Mouse (Mus musculus) heart, postnatal 0 days (tissue): ENCODE results near the gene Myo3b. TPM values are rescaled to one million over a fixed set of nuclear protein-coding genes. Genes with fewer than 3 reads are reported as not detected.

Source experiments
- ATAC-seq: fragments of 200-750 bp; cut with Nextera tagmentation; 2 replicates; pipeline ENCODE4 v1.8.0; 2017; ENCODE audit warnings: low read depth, moderate number of reproducible peaks, moderate library complexity; ENCODE audit not compliant: insufficient read depth
- DNase-seq: peaks from one replicate; pipeline ENCODE4 v3.0.0-alpha.2; 2016; ENCODE audit warnings: low spot score
- H3K27ac ChIP-seq: fragments of 300-500 bp; sonication (generic); 2 replicates; pipeline ENCODE4 v1.5.1; 2014; ENCODE audit warnings: low read depth, mild to moderate bottlenecking
- H3K27me3 ChIP-seq: fragments of 300-500 bp; sonication (generic); 2 replicates; pipeline ENCODE4 v1.6.1; 2014; ENCODE audit warnings: low read length, mixed read lengths; ENCODE audit not compliant: control insufficient read depth, insufficient read depth
- H3K36me3 ChIP-seq: fragments of 300-500 bp; sonication (generic); replicated peaks from 2 replicates; pipeline ENCODE4 v1.6.1; 2014; ENCODE audit warnings: low read length, mixed read lengths; ENCODE audit not compliant: control insufficient read depth, insufficient read depth
- H3K4me1 ChIP-seq: fragments of 300-500 bp; sonication (generic); 2 replicates; pipeline ENCODE4 v1.6.1; 2014; ENCODE audit warnings: antibody characterized with exemption; ENCODE audit not compliant: control insufficient read depth, insufficient read depth
- H3K4me2 ChIP-seq: fragments of 300-500 bp; sonication (generic); 2 replicates; pipeline ENCODE4 v1.6.1; 2014; ENCODE audit warnings: low read depth, mild to moderate bottlenecking, low read length, moderate library complexity
- H3K4me3 ChIP-seq: fragments of 300-500 bp; sonication (generic); 2 replicates; pipeline ENCODE4 v1.5.1; 2014; ENCODE audit warnings: low read depth, low read length
- H3K9ac ChIP-seq: fragments of 300-500 bp; sonication (generic); replicated peaks from 2 replicates; pipeline ENCODE4 v1.6.1; 2014; ENCODE audit warnings: low read depth, low read length, mixed read lengths
- H3K9me3 ChIP-seq: fragments of 300-500 bp; sonication (generic); replicated peaks from 2 replicates; pipeline ENCODE4 v1.6.1; 2016; ENCODE audit warnings: low read length; ENCODE audit not compliant: control insufficient read depth
- CTCF ChIP-seq: IDR thresholded peaks from 2 replicates; pipeline ENCODE4 v1.5.1; 2016; ENCODE audit warnings: antibody characterized with exemption, control low read depth, low read depth
- EP300 ChIP-seq: IDR thresholded peaks from 2 replicates; pipeline ENCODE4 v1.6.1; 2016; ENCODE audit warnings: antibody characterized with exemption, low read depth
- WGBS: fragments of 180-500 bp; shearing (Covaris S2); extraction: QIAGEN DNeasy Blood & Tissue Kit; methylation state at CpG from one replicate; pipeline ENCODE4 v1.1.7; 2014; 5-methylcytosine and 5-hydroxymethylcytosine counted together
- polyA plus RNA-seq: library from polyadenylated mRNA; unstranded; fragments of >200 nt; fragmentation: Nextera tagmentation; extraction: Ambion mirVana; gene quantifications from 2 replicates; pipeline ENCODE4 v1.2.1, GENCODE M21; 2015
- total RNA-seq: library from RNA; depleted of rRNA; stranded (reverse); fragments of >200 nt; gene quantifications from 2 replicates; pipeline ENCODE4 v1.2.3, GENCODE M21; 2014; ENCODE audit warnings: low replicate concordance; rRNA removed

Myo3b gene
- total and polyA plus RNA-seq, 2 experiments from 2014 or later: 0.04 to 0.15 TPM

DNA sequence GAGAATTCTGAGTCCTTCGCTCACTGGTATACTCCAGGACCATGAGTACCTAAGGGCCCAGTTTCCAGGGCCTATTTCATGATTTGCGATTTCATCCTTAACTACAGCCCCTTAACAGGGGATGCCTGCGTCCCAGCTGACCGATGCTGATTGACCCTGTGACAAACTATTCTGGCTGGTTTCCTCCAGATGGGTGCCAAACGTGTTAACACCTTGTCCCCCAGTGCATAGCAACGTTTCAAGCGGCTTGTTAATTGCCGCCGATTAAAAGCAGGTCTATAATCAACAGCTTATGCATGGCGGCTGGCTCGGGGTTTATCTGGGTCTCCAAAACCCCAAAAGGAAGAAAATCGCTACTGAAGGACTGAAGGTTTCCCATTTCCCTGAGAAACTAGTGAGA lies 417.3 kb downstream of the Myo3b start:
- H3K9ac ChIP-seq: no peak overlapping the region
- H3K4me2 ChIP-seq: peak overlapping the region; percentile 53

DNA sequence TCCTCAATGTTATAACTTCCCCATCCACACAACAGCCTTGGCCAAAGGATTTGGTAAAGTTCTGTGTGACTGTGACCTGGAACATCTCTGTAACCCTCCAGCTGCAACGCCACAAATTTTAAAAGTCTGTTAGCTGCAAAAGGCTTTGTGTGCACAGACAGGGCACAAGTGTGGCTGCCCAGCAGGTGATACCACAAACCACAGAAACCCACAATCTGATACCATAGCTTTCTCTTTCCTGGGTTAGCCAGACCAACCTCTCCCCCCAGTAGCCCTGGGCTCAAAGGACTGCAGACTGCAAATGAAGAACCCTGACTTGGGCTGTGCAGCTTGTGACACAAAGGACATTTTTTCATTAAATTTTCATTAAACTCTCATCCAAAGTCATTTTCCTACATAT lies 424.7 kb downstream of the Myo3b start:
- Histone ChIP-seq H3K27ac (no peak overlapping the region), H3K27me3 (peaks cover 12% of the 10 kb centered on the region; the same call in 1 of the 2 replicates), H3K36me3 (no peaks in the 10 kb centered on the region), H3K9me3 (no peaks in the 10 kb centered on the region), H3K9ac (no peak overlapping the region), H3K4me1 (no peaks in the 10 kb centered on the region), H3K4me3 (no peak overlapping the region), H3K4me2 (no peak overlapping the region)
- ATAC-seq (no peak), DNase-seq (no peak)
- TF ChIP-seq CTCF (no peak), EP300 (no peak)
- 91% methylated on average over 1 of the region's 1 CpGs for WGBS

More for the DNA sequence above, 417.3 kb downstream of the Myo3b start:
- ATAC-seq (no peak), DNase-seq (no peak)
- Histone ChIP-seq H3K36me3 (no peaks in the 10 kb centered on the region), H3K9me3 (0 out of 2 replicates have a peak, but pooled peaks cover 2% of the 10 kb centered on the region), H3K27ac (no peak overlapping the region), H3K4me3 (peak overlapping the region; percentile 17; the same call in 1 of the 2 replicates), H3K27me3 (0 out of 2 replicates have a peak, but pooled peaks cover 4% of the 10 kb centered on the region), H3K4me1 (no peaks in the 10 kb centered on the region)
- no peak for TF ChIP-seq EP300
- no peak for TF ChIP-seq CTCF
- WGBS: 10% methylated on average over 12 of the region's 12 CpGs

DNA sequence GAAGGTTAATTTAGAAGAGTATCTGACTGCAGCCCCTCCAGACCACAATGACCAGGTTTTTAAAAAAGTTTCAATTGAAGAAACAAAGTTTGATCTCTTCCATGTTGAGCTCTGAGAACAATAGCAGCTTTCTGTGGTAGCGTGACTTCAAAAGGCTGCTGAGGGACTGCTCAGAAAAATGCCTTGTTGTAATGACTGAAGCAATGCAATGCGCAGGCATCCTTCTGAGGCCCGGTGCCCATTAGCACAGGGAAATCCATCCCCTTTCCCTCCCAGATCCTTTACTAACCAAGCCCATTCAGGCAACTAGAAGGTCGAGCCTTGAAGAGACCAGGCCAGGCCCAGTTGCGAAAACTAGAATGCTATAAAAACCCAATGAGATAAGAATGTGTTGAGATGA lies 432.2 kb downstream of the Myo3b start:
- ATAC-seq (no peak), DNase-seq (no peak)
- TF ChIP-seq EP300 (no peak), CTCF (no peak)
- Histone ChIP-seq H3K4me1 (peaks cover 6% of the 10 kb centered on the region), H3K9me3 (no peaks in the 10 kb centered on the region), H3K27me3 (peaks cover 83% of the 10 kb centered on the region), H3K4me3 (no peak overlapping the region), H3K36me3 (no peaks in the 10 kb centered on the region), H3K9ac (no peak overlapping the region), H3K4me2 (no peak overlapping the region), H3K27ac (no peak overlapping the region)
- WGBS: 33% methylated on average over 5 of the region's 5 CpGs

DNA sequence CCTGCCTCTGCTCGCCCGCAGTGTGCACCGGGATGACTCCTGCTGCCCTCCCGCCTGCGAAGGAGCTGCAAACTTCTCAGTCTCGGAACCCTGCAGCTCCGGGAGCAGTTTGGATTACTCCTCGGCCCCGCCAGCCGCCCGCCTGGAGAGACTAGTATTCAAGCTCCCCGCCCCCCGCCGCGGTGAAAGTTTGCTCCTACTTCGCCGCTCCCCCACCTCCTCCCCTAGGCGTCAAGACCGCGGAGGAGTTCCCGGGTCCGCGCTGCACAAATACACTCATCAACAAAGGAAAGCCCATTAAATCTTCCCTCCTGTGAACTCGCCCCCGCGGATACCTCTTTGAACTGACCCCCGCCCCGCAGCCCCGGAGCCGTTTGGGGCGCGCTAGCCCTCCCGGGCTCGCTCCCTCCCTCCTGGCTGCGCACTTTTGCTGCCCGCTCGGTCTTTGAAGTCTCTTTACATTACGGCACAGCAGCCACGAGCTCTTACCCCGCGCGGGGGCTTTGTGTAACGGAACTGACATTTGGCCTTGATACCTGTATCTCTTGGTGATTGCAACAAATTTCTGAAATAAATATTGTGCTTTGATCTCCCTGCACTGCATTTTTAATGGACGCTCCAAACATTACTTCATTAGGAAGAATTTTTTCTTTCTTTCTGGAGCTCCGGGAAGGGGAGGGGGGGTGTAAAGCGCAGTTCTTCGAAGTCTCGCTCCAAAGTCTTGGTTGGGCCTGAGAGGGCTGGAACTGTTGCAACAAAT lies 433.1 kb downstream of the Myo3b start:
- H3K27ac ChIP-seq: no peak overlapping the region
- ATAC-seq (no peak), DNase-seq (no peak)
- H3K36me3 ChIP-seq: no peaks in the 10 kb centered on the region
- no peak for TF ChIP-seq EP300
- H3K4me3 ChIP-seq: peak overlapping the region; percentile 53
- peaks cover 6% of the 10 kb centered on the region for H3K4me1 ChIP-seq
- no peaks in the 10 kb centered on the region for H3K9me3 ChIP-seq
- peaks cover 88% of the 10 kb centered on the region for H3K27me3 ChIP-seq
- H3K9ac ChIP-seq: no peak overlapping the region
- 2% methylated on average over 48 of the region's 48 CpGs for WGBS
- peak overlapping the region; percentile 62 for H3K4me2 ChIP-seq

Other genes with a start within 250 kb of the Myo3b start
- not detected in 2 replicates for gene Ccdc173, start 249.6 kb upstream of the Myo3b start, total RNA-seq
- 1.2 and 1.6 TPM in 2 replicates for gene Ccdc173, start 249.6 kb upstream of the Myo3b start, polyA plus RNA-seq
- 8.8 and 43.7 TPM in 2 replicates for gene Phospho2, start 249.5 kb upstream of the Myo3b start, total RNA-seq
- 24.9 and 27.1 TPM in 2 replicates for gene Phospho2, start 249.5 kb upstream of the Myo3b start, polyA plus RNA-seq
- gene Klhl23, start 217.2 kb upstream of the Myo3b start, total RNA-seq: 69.9 and 129 TPM in 2 replicates
- gene Klhl23, start 217.2 kb upstream of the Myo3b start, polyA plus RNA-seq: 33.9 and 43.0 TPM in 2 replicates
- 31.0 and 31.9 TPM in 2 replicates for gene Ssb, start 177.6 kb upstream of the Myo3b start, total RNA-seq
- gene Ssb, start 177.6 kb upstream of the Myo3b start, polyA plus RNA-seq: 157 and 172 TPM in 2 replicates
- gene Mettl5, start 153.5 kb upstream of the Myo3b start, total RNA-seq: 7.0 and 13.1 TPM in 2 replicates
- 43.3 and 45.7 TPM in 2 replicates for gene Mettl5, start 153.5 kb upstream of the Myo3b start, polyA plus RNA-seq
- gene Ubr3, start 141.9 kb upstream of the Myo3b start, total RNA-seq: 42.6 and 55.0 TPM in 2 replicates
- gene Ubr3, start 141.9 kb upstream of the Myo3b start, polyA plus RNA-seq: 9.6 and 12.9 TPM in 2 replicates